11 mouse cellular contexts compared by ENCODE assay signal in genomic region chr7:139266431-139266830, GRCm38 (mm10). TPM values are rescaled to one million over a fixed set of nuclear protein-coding genes. Genes with fewer than 3 reads are reported as not detected.
DNase-seq lines count a peak whose midpoint lies in the region; ATAC-seq and TF ChIP-seq lines count a peak whose summit lies in the region.
"Had no signal": no experiment of that assay in that cellular context is flagged by ENCODE, and none has a peak within 500 bp of the region (broad histone marks: within the 10 kb centered on the region; RNA-seq: fewer than 3 reads in every experiment).

No protein-coding gene starts in this region.

- no peak overlapping the region for H3K9ac ChIP-seq in heart, adult 2 months (ENCODE audit: low read depth, low read length)
- H3K9ac ChIP-seq in lung, embryonic 15.5 days = no peak overlapping the region
- no peak overlapping the region for H3K9ac ChIP-seq in stomach, embryonic 16.5 days (ENCODE audit: low read length)

- TF ChIP-seq POLR2A in heart, adult 2 months (IDR thresholded peaks at IDR 0.05; ENCODE audit: insufficient read depth, low read depth, low read length) = no peak
- no peak for TF ChIP-seq POLR2A in lung, adult 2 months (IDR thresholded peaks at IDR 0.05; ENCODE audit: borderline replicate concordance, extremely low read depth, low read depth, low read length)

- H3K36me3 ChIP-seq in heart, adult 2 months (ENCODE audit: control insufficient read depth, insufficient read depth, low read length) = 0 out of 2 replicates have a peak, but pooled peaks cover 2% of the 10 kb centered on the region
- H3K36me3 ChIP-seq in lung, embryonic 15.5 days = peaks cover 8% of the 10 kb centered on the region
- H3K36me3 ChIP-seq in stomach, embryonic 16.5 days (ENCODE audit: control insufficient read depth, insufficient read depth, low read length) = no peaks in the 10 kb centered on the region

- H3K4me2 ChIP-seq in lung, embryonic 15.5 days = no peak overlapping the region
- H3K4me2 ChIP-seq in stomach, embryonic 16.5 days (ENCODE audit: low read depth, low read length) = no peak overlapping the region

- DNase-seq in heart, adult 2 months = peak; percentile 42 to 55
- DNase-seq in heart, postnatal 25 days (ENCODE audit: low spot score) = no peak
- no peak for DNase-seq in lung, adult 2 months
- DNase-seq in cerebellum, postnatal 25 days = peak; percentile 68 to 78
- no peak for DNase-seq in urinary bladder, postnatal 14 days (ENCODE audit: low spot score)
- DNase-seq: spleen, adult 18-20 months; thymus, adult 2 months had no signal

- 49% methylated on average over 6 of the region's 6 CpGs for WGBS in heart, adult 2 months
- 68% methylated on average over 6 of the region's 6 CpGs for WGBS in lung, embryonic 15.5 days
- WGBS in lung, adult 2 months = 53% methylated on average over 6 of the region's 6 CpGs
- 68% methylated on average over 6 of the region's 6 CpGs for WGBS in stomach, embryonic 16.5 days

- no peak for TF ChIP-seq CTCF in heart, adult 2 months (IDR thresholded peaks at IDR 0.05)
- TF ChIP-seq CTCF in lung, adult 2 months (IDR thresholded peaks at IDR 0.05; ENCODE audit: insufficient read depth, low read length) = no peak

- H3K4me1 ChIP-seq in heart, adult 2 months (ENCODE audit: control insufficient read depth, insufficient read depth, low read length) = peaks cover 11% of the 10 kb centered on the region
- H3K4me1 ChIP-seq in lung, embryonic 15.5 days = peaks cover 49% of the 10 kb centered on the region
- H3K4me1 ChIP-seq in lung, adult 2 months (ENCODE audit: control insufficient read depth, insufficient read depth, low read length) = peaks cover 27% of the 10 kb centered on the region
- peaks cover 26% of the 10 kb centered on the region for H3K4me1 ChIP-seq in stomach, embryonic 16.5 days (ENCODE audit: control insufficient read depth, insufficient read depth, low read length)

- H3K79me2 ChIP-seq in heart, adult 2 months (replicated peaks; ENCODE audit: control insufficient read depth, insufficient read depth, low read length) = no peaks in the 10 kb centered on the region; the same call in 1 of the 2 replicates

- no peaks in the 10 kb centered on the region for H3K27me3 ChIP-seq in heart, adult 2 months (ENCODE audit: control insufficient read depth, insufficient read depth, low read length)
- no peaks in the 10 kb centered on the region for H3K27me3 ChIP-seq in lung, embryonic 15.5 days
- H3K27me3 ChIP-seq in stomach, embryonic 16.5 days (ENCODE audit: control insufficient read depth, insufficient read depth, low read length) = no peaks in the 10 kb centered on the region

- no peak overlapping the region for H3K4me3 ChIP-seq in heart, adult 2 months
- no peak overlapping the region for H3K4me3 ChIP-seq in lung, embryonic 15.5 days
- H3K4me3 ChIP-seq in lung, adult 2 months (replicated peaks; ENCODE audit: extremely low read depth, low read depth, low read length) = no peak overlapping the region
- H3K4me3 ChIP-seq in stomach, embryonic 16.5 days (replicated peaks; ENCODE audit: low read length) = no peak overlapping the region
- H3K4me3 ChIP-seq: erythroblast, embryonic 14.5 days had no signal

- H3K27ac ChIP-seq in heart, adult 2 months = peak overlapping the region; percentile 52; the same call in 1 of the 2 replicates
- peak overlapping the region; percentile 61 for H3K27ac ChIP-seq in lung, embryonic 15.5 days
- H3K27ac ChIP-seq in stomach, embryonic 16.5 days (ENCODE audit: low read length) = no peak overlapping the region; the same call in 1 of the 2 replicates

- intact Hi-C loops in heart, adult 2 months (cut with DNase I) = no loop called here
- intact Hi-C loops in heart, postnatal 25 days (cut with DNase I) = no loop called here

- no peak for ATAC-seq in lung, embryonic 15.5 days (ENCODE audit: borderline replicate concordance, extremely low read depth, low FRiP score, low TSS enrichment)
- peak; percentile 57 for ATAC-seq in stomach, embryonic 16.5 days (ENCODE audit: insufficient read depth, low FRiP score)

- TF ChIP-seq EP300 in heart, adult 2 months (IDR thresholded peaks at IDR 0.05; ENCODE audit: insufficient read depth, low read depth, low read length) = no peak

- no peaks in the 10 kb centered on the region for H3K9me3 ChIP-seq in lung, embryonic 15.5 days
- H3K9me3 ChIP-seq in stomach, embryonic 16.5 days (replicated peaks; ENCODE audit: control insufficient read depth, low read length) = no peaks in the 10 kb centered on the region

RNA-seq across cellular contexts. Expression of gene Pwwp2b, which starts 18.1 kb away (rescaled TPM):
- 10 to 100 TPM in 1 of 2 experiments, 1 to 10 TPM in 1; 8.9 to 10.2 TPM for total RNA-seq in heart, adult 2 months (2021)
- polyA plus RNA-seq in heart, adult 2 months (2012; rRNA removed) = 6.8 and 7.5 TPM in 2 replicates
- 1 to 10 TPM; 8.7 to 9.7 TPM for total RNA-seq in heart, postnatal 25 days (2021)
- 14.9 and 15.4 TPM in 2 replicates for polyA plus RNA-seq in lung, embryonic 15.5 days (2015; fragmentation: Nextera tagmentation; extraction: Ambion mirVana)
- 31.6 and 32.2 TPM in 2 replicates for polyA plus RNA-seq in lung, adult 2 months (2012; rRNA removed)
- 16.3 and 19.8 TPM in 2 replicates for polyA plus RNA-seq in stomach, embryonic 16.5 days (2015; fragmentation: Nextera tagmentation; extraction: Ambion mirVana)
- polyA plus RNA-seq: erythroblast, embryonic 14.5 days had no signal

RNA-seq across cellular contexts. Expression of gene Stk32c, which starts 53.3 kb away (rescaled TPM):
- total RNA-seq in heart, adult 2 months (2021) = under 1 TPM; 0.68 to 0.94 TPM
- 1.1 and 1.8 TPM in 2 replicates for polyA plus RNA-seq in heart, adult 2 months (2012; rRNA removed)
- under 1 TPM; 0.73 to 0.99 TPM for total RNA-seq in heart, postnatal 25 days (2021)
- polyA plus RNA-seq in lung, embryonic 15.5 days (2015; fragmentation: Nextera tagmentation; extraction: Ambion mirVana) = 0.22 TPM in 1 of 2 replicates, not detected in the other
- 1.5 and 1.9 TPM in 2 replicates for polyA plus RNA-seq in lung, adult 2 months (2012; rRNA removed)
- polyA plus RNA-seq in stomach, embryonic 16.5 days (2015; fragmentation: Nextera tagmentation; extraction: Ambion mirVana) = 0.17 TPM in 1 of 2 replicates, not detected in the other
- polyA plus RNA-seq: erythroblast, embryonic 14.5 days had no signal

RNA-seq across cellular contexts. Expression of gene Lrrc27, which starts 53.6 kb away (rescaled TPM):
- total RNA-seq in heart, adult 2 months (2021) = 10 to 100 TPM; 18.9 to 20.6 TPM
- polyA plus RNA-seq in heart, adult 2 months (2012; rRNA removed) = 12.7 and 13.3 TPM in 2 replicates
- 10 to 100 TPM; 19.1 to 20.0 TPM for total RNA-seq in heart, postnatal 25 days (2021)
- 2.6 and 3.1 TPM in 2 replicates for polyA plus RNA-seq in lung, embryonic 15.5 days (2015; fragmentation: Nextera tagmentation; extraction: Ambion mirVana)
- polyA plus RNA-seq in lung, adult 2 months (2012; rRNA removed) = 3.7 and 6.9 TPM in 2 replicates
- polyA plus RNA-seq in stomach, embryonic 16.5 days (2015; fragmentation: Nextera tagmentation; extraction: Ambion mirVana) = 2.9 and 4.4 TPM in 2 replicates
- total RNA-seq: monocyte, adult 5-6 weeks had no signal
- polyA plus RNA-seq: erythroblast, embryonic 14.5 days had no signal

Comparison
In these comparisons a context has a peak if more than half of its experiments do, and no peak if none do; other contexts are left out.
1. DNase-seq: peak in heart, adult 2 months (2 of 2) and cerebellum, postnatal 25 days (2 of 2); none in heart, postnatal 25 days (single experiment), lung, adult 2 months (single experiment) and urinary bladder, postnatal 14 days (single experiment).